Mouse (Mus musculus): ENCODE measurements around the gene Greb1. TPM values are rescaled to one million over a fixed set of nuclear protein-coding genes. Genes with fewer than 3 reads are reported as not detected.

Greb1 gene
- total RNA-seq (2021): under 1 TPM; 0.33 TPM

DNA sequence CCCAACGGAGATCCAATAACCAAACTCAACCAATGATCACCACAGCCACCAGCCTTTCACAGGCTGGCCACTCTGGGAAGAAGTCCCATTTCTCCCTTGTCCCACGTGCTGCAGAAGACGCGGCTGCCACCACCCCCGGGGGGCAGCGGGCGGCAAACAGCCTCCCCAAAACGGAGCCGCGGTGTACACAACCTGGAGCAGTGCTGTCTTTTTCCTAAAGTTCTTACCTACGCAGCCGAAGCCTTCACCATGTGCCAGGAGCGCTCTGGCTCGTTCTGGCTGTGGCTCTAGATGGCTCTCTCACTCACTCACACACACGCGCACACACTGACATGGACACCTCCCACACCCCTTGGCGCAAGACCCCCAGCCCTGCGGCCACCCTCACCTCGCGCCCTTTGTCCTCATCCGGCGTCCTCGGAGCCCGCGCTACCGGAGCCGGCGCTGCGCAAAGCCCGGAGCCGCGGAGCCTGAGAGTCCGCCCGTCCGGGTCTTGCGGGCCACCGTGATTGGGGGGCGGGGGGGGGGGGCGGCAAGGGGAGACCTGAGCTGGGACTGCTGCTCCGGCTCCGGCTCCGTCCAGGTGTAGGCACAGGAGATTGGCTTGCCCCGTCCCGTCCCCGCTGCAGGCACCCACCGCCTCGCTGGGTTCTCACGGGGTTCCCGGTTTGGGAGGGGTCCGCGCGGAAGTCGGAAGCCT lies at the start of gene Greb1:
TSS of gene Greb1 (minus strand) at position 628 of the 700 bp plus-strand sequence.
- intact Hi-C loops (cut with DNase I): no loop called here
- DNase-seq: no peak

DNA sequence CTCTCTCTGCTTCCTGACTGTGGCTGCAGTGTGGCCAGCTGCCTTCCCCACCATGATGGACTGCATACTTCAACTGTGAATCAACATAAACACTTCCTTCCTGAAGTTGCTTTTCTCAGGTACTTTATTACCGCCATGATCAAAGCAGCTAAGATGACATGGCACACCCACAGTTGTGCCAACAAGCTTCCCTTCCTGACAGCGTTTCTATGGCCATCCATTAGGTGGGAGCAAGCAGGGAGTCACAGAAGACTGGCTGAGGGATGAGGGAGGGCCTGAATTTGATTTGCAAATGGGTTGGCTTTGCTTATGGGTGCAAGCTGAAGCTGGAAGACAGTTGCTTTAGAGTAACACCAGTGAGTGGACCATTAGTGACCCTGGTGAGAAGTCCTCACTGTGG lies 49.1 kb upstream of the Greb1 start:
- intact Hi-C loops (cut with DNase I): loop anchor here (2.0 kb wide), 1 partner anchor 19 kb away; no protein-coding TSS in a partner anchor
- DNase-seq: no peak

DNA sequence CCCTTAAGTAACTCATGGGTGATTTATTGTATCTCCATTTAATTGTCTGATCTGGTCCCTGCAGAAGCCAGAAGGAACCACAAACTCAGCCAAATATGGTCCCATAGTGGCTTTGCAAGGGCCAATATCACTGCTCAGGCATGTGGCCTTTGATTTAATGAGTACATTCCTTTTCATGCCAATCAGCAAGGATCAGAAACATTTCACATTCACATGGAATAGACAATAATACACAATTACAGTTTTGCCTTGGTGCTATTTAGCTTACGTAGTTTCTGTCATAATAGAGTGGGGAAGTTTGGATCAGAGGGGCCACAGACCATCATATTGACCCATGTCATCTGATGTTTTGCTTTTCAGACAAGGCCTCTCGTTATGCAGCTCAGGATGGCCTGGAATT lies 47.8 kb upstream of the Greb1 start:
- intact Hi-C loops (cut with DNase I): no loop called here
- no peak for DNase-seq

DNA sequence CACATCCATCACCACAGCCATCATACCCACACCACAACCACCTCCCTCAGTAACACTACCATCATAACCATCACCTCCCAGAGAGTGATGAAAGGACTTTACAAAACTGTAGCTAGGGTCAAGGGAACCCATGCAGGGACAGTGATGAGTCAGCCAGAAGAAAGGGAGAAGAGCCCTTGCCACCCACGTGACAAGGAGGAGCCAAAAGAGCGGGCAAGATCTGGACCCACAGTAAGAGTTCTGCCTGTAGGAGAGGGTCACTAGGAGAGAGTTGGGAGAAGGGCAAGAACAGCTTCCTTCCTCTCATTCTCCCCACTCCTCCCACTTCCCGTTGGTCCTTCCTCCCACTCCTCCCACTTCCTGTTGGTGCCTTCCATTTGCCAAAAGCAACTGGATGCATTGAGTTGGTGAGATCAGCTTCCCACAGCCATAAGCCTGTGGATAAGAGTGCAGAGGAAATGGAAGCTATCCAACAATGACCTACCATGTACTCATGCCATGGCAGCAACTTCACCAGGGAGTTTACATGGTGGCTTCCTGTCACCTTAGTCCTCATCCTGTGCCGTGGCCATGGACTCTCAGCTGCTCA lies 46.6 kb upstream of the Greb1 start:
- intact Hi-C loops (cut with DNase I): no loop called here
- no peak for DNase-seq

GRCm38 (mm10) chr12:16844623-16845592 lies 44.2 kb upstream of the Greb1 start:
- peak in 1 of 2 experiments; percentile 32 for DNase-seq
- intact Hi-C loops (cut with DNase I): loop anchor here (2.0 kb wide), 1 partner anchor 50 kb away; the partner anchor contains the start of gene Rock2

- intact Hi-C loops (cut with DNase I): no loop called here
- peak; percentile 55 to 57 for DNase-seq
Observed at GRCm38 (mm10) chr12:16840842-16841782, 40.4 kb upstream of the Greb1 start.

GRCm38 (mm10) chr12:16837766-16838165 lies 37.1 kb upstream of the Greb1 start:
- no peak for DNase-seq
- intact Hi-C loops (cut with DNase I): loop anchor here (2.0 kb wide), 1 partner anchor 57 kb away; the partner anchor contains the start of gene Rock2

GRCm38 (mm10) chr12:16836188-16836587 lies 35.5 kb upstream of the Greb1 start:
- intact Hi-C loops (cut with DNase I): loop anchor here (2.0 kb wide), 1 partner anchor 59 kb away; the partner anchor contains the start of gene Rock2
- peak; percentile 66 to 69 for DNase-seq

DNA sequence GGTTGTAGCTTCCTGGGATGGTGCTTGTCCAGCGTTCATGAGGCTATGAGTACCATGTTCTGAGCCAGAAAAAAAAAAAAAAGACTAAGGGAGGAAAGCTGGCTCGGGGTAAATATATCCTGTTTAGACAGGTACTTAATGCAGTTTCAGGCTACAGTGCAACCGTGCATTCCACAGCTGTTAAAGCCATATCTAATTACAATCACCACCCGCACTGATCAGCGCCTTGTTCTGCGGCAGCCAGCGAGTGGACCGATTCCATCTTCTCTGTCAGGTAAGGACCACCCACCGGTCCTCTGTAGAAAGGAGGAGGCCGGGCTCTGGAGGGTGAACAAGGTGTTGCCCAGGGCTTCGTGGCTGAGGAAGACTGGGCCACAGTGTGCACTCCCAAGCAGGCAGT lies 34.0 kb upstream of the Greb1 start:
- intact Hi-C loops (cut with DNase I): no loop called here
- no peak for DNase-seq

- intact Hi-C loops (cut with DNase I): no loop called here
- DNase-seq: no peak
Observed at GRCm38 (mm10) chr12:16831071-16831470, 30.4 kb upstream of the Greb1 start.

DNA sequence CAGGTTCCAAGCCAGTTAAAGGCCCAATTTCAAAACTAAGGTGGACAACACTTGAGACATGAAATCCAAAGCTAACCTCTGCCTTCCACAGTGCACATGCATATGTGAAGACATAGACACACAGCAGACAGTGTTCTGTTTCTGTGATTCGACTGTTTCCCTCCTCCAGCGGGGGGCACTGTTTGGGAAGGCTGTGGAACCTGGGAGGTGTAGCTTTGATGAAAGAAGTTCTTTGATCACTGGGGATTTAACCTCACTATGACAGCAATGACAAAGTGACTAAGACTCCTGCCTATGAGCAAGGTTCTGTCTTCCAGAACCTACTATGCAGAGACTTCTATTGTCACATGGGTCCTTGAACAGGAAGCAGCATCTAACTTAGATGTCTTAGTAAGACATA lies 29.1 kb upstream of the Greb1 start:
- intact Hi-C loops (cut with DNase I): loop anchor here (5.0 kb wide), 1 partner anchor 128 kb away; no protein-coding TSS in a partner anchor
- no peak for DNase-seq

GRCm38 (mm10) chr12:16828505-16828904 lies 27.8 kb upstream of the Greb1 start:
- intact Hi-C loops (cut with DNase I): loop anchor here (5.0 kb wide), 1 partner anchor 129 kb away; no protein-coding TSS in a partner anchor
- peak; percentile 61 to 69 for DNase-seq

DNA sequence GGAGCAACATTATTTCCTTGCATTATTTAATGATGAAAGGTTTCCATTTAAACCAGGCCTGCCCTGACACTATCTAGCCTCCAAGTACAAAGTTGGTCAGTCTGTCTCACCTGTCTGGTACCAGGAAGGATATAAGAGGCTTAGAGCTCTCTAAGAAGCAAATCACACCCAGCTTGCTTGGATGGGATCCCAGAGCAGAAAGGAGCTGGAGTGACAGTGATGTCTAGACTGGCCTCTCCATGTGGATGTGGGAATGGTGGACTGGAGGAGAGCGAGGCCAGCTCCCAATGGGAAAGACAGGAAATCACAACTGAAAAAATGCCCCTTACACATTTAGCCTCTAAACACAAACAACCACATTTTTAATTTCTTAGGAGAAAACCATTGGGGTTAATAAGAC lies 23.0 kb upstream of the Greb1 start:
- intact Hi-C loops (cut with DNase I): no loop called here
- no peak for DNase-seq

- intact Hi-C loops (cut with DNase I): no loop called here
- no peak for DNase-seq
Observed at GRCm38 (mm10) chr12:16822181-16822734, 21.6 kb upstream of the Greb1 start.

DNA sequence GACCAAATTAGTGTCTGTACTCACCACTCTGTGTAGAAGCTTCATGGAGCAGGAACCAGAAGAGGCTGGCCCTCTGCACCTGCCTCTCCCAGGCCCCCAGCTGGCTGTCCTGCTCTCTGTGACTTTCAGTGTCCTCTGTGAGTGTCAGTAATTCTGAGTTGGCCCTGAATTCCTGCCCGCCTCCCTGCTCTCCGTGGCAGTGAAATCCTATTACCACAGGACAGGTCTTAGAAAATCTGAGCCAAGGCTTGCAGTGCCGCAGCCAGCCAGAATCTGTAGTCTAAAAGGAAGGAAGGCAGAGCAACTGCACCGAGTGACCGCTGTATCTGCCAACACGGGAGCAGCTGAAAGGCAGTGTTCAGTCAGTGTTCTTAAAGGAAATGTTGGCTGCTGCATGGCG lies 20.1 kb upstream of the Greb1 start:
- intact Hi-C loops (cut with DNase I): no loop called here
- peak in 1 of 2 experiments; percentile 20 for DNase-seq

DNA sequence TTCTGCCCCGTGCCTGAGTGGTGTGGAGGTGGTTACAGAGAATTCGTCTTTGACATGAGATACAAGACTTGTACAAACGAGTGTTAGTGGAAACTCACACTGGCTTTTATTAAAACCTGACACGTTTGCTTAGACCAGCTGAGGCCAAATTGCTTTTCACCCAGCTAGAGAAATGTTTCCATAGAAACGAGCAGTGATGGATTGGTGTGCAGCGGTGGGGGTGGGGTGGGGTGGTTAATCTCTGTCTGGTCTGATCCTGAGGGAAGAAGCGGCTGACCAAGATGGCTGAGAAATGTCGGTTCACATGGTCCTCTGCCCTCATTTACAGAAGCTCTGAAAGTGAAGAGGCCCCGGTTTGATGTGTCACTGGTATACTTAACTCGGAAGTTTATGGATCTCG lies 17.8 kb upstream of the Greb1 start:
- DNase-seq: no peak
- intact Hi-C loops (cut with DNase I): no loop called here

DNA sequence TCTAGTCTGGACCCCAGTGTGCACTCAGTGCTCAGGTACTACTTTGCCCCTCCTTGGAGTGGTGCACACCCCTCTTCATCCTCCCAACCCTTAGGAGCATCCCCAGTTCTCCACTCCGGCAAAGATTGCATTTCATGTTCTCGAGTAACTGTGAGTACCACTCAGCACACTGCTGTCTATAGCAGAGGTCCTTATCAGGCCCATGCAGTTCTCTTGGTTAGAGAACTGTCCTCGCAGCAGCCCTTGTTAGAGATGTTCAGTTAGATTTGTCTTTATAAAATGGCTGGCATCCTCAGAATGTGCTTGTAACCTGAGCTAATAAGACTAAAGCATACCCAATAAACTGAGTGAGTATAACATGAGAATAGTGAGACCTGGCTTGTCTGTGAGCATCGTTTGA lies 16.5 kb upstream of the Greb1 start:
- no peak for DNase-seq
- intact Hi-C loops (cut with DNase I): no loop called here

DNA sequence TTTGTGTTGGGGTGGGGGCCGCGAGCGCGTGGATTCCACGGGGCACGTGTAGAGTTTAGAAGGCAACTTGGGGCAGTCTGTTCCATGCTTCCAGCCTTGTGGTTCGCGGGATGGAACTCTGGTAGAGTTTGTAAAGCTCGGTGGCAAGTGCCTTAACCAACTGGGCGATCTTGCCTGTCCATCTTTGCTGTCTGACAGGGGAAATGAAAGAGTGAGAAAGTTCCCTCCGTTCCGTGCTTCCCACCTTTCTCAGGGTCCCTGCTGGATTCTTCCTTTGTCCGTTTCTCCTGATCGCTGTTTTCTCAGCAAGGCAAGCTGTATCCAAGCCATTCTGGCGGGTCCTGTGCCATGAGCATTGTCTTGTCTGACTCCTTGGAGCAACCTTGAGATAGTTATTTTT lies 10.8 kb upstream of the Greb1 start:
- DNase-seq: no peak
- intact Hi-C loops (cut with DNase I): no loop called here
